Mouse (Mus musculus) embryonic facial prominence, embryonic 15.5 days (tissue): ENCODE measurements at regions not wholly inside any gene's neighbourhood (a gene's known extent, or its start where the extent isn't known, plus 50 kb on each side); places are given as distances from the start of the nearest gene placed in this dataset.
A peak's percentile ranks its signal among the peaks of the same experiment; 100 is the strongest.

Source experiments
- ATAC-seq: fragments of 200-750 bp; cut with Nextera tagmentation; 2 replicates; pipeline ENCODE4 v1.8.0; 2017; ENCODE audit warnings: low read depth, moderate TSS enrichment; ENCODE audit not compliant: insufficient number of reproducible peaks, low FRiP score, low TSS enrichment
- H3K27ac ChIP-seq: fragments of 300-500 bp; sonication (generic); replicated peaks from 2 replicates; pipeline ENCODE4 v1.5.1; 2015; ENCODE audit warnings: mild to moderate bottlenecking, inconsistent platforms
- H3K27me3 ChIP-seq: fragments of 300-500 bp; sonication (generic); 2 replicates; pipeline ENCODE4 v1.6.1; 2015; ENCODE audit warnings: inconsistent platforms
- H3K36me3 ChIP-seq: fragments of 300-500 bp; sonication (generic); 2 replicates; pipeline ENCODE4 v1.6.1; 2015; ENCODE audit warnings: mild to moderate bottlenecking, inconsistent platforms
- H3K4me1 ChIP-seq: fragments of 300-500 bp; sonication (generic); 2 replicates; pipeline ENCODE4 v1.6.1; 2015; ENCODE audit warnings: inconsistent platforms
- H3K4me2 ChIP-seq: fragments of 300-500 bp; sonication (generic); replicated peaks from 2 replicates; pipeline ENCODE4 v1.6.1; 2015; ENCODE audit warnings: mild to moderate bottlenecking, inconsistent platforms
- H3K4me3 ChIP-seq: fragments of 300-500 bp; sonication (generic); replicated peaks from 2 replicates; pipeline ENCODE4 v1.5.1; 2015; ENCODE audit warnings: mild to moderate bottlenecking, inconsistent platforms
- H3K9ac ChIP-seq: fragments of 300-500 bp; sonication (generic); 2 replicates; pipeline ENCODE4 v1.6.1; 2015; ENCODE audit warnings: inconsistent platforms
- H3K9me3 ChIP-seq: fragments of 300-500 bp; sonication (generic); replicated peaks from 2 replicates; pipeline ENCODE4 v1.6.1; 2016; ENCODE audit warnings: inconsistent platforms
- WGBS: fragments of 180-500 bp; shearing (Covaris S2); methylation state at CpG from one replicate; pipeline ENCODE4 v1.1.7; 2015; 5-methylcytosine and 5-hydroxymethylcytosine counted together

DNA sequence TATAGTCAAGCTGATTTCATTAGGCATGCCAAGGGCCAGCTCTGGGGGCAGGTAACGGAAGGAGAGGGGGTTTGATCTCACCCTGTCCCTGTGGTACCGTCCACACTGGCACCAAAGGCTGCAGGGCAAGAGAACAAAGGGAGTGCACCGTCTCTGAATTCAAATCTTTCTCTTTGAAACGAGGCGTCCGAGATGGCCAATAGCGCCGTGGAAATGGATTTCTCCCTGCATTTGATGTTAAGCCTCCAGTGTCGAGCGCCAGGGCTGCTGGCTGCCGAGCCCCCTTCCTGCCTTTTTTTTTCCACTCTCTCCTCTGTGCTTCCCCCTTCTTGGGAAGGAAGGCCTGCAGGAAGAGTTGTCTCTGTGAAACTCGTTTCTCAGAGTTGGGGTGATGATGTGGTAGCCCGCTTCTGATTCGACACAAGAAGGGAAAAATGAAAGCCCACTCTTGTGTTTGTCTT lies 235.5 kb downstream of the 3110018I06Rik start:
- Histone ChIP-seq H3K4me1 (peaks cover 33% of the 10 kb centered on the region), H3K36me3 (no peaks in the 10 kb centered on the region), H3K4me2 (no peak overlapping the region), H3K27me3 (no peaks in the 10 kb centered on the region), H3K9ac (no peak overlapping the region), H3K27ac (0 out of 2 replicates have a peak overlapping the region, but pooled peaks have one; percentile 13), H3K9me3 (no peaks in the 10 kb centered on the region), H3K4me3 (no peak overlapping the region)
- 31% methylated on average over 14 of the region's 14 CpGs for WGBS
- ATAC-seq: no peak

DNA sequence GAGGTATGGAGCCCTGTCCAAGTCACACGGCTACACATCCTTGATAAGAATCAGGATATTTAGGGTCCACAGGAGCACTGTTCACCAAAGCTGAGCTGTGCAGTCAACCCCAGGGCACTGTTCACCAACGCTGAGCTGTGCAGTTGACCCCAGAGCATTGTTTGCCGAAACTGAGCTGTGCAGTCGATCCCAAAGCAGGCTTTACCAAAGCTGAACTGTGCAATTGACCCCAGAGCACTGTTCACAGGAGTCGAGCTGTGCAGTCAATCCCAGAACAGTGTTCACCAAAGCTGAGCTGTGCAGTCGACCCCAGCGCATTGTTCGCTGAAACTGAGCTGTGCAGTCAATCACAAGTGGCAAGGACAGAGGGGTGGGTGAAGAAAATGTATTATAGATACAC lies 236.0 kb downstream of the 3110018I06Rik start:
- peaks cover 38% of the 10 kb centered on the region for H3K4me1 ChIP-seq
- no peaks in the 10 kb centered on the region for H3K9me3 ChIP-seq
- ATAC-seq: no peak
- no peak overlapping the region for H3K4me2 ChIP-seq
- H3K27ac ChIP-seq: no peak overlapping the region
- no peak overlapping the region for H3K4me3 ChIP-seq
- no peaks in the 10 kb centered on the region for H3K27me3 ChIP-seq
- H3K9ac ChIP-seq: no peak overlapping the region
- WGBS: 41% methylated on average over 8 of the region's 8 CpGs
- no peaks in the 10 kb centered on the region for H3K36me3 ChIP-seq

DNA sequence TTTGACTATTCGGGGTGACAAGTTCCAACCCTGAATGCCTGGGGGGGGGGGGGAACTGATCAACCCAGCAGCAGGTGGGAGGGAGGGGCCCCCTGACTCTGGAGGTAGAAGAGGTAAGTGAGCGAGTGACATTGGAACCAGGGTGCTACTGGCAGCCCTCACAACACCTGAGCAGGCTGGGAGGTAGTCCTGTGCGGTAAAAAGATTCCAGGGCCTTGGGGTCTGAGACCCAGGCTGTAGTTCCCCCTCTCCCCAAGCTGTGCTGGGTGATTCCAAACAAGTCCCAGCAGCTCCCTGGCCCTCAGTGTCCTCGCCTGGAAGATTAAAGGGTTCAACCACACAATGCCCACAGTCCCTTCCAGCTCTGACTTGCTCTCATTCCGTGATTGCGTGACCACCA lies 240.4 kb downstream of the 3110018I06Rik start:
- Histone ChIP-seq H3K4me2 (no peak overlapping the region), H3K4me3 (no peak overlapping the region), H3K4me1 (peaks cover 23% of the 10 kb centered on the region), H3K9me3 (no peaks in the 10 kb centered on the region), H3K36me3 (no peaks in the 10 kb centered on the region), H3K27ac (peak overlapping the region; percentile 34; the same call in 1 of the 2 replicates), H3K27me3 (no peaks in the 10 kb centered on the region), H3K9ac (no peak overlapping the region)
- 43% methylated on average over 6 of the region's 6 CpGs for WGBS
- no peak for ATAC-seq

DNA sequence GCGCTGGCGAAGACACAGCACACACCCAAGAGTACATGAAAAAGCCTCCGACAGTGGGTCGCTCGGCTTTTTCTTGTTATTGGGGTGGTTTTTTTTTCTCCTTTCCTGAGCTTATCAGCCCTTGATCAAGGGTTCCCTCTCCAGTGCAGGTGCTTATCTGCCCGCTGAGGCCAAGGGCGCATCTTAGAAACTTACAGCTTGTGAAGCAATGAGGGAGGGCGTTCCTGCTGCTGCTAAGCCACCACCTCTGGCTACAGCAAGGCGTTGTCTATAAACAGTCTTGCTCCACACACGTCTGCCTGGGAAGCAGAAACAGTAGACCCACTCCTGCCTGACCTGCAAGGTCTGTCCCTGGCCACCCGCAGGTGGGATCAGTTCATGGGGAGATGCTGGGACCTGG lies 240.9 kb downstream of the 3110018I06Rik start:
- no peak for ATAC-seq
- no peaks in the 10 kb centered on the region for H3K36me3 ChIP-seq
- H3K27ac ChIP-seq: peak overlapping the region; percentile 34; the same call in 1 of the 2 replicates
- peaks cover 19% of the 10 kb centered on the region; the same call in 1 of the 2 replicates for H3K4me1 ChIP-seq
- H3K4me2 ChIP-seq: no peak overlapping the region
- no peaks in the 10 kb centered on the region for H3K9me3 ChIP-seq
- no peak overlapping the region for H3K4me3 ChIP-seq
- 58% methylated on average over 11 of the region's 11 CpGs for WGBS
- H3K27me3 ChIP-seq: no peaks in the 10 kb centered on the region
- no peak overlapping the region for H3K9ac ChIP-seq

DNA sequence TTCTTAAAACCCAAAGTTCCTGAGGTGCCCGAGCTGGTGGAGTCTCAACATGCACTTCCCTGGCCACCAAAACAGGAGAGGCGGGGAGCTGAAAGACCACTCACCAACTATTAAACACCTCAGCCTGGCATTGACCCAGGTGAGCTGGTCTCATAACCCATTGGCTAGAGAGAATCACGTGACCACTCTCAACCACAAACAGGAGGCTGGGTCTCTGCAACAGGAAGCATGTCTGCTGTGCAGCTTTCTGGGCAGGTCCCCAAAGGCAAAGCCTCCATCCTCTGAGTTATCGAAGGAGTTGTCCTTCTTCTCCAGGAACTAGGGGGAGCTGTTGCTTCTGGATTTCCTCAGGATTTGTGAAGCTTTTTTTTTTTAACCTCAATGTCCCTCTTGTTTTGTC lies 242.5 kb downstream of the 3110018I06Rik start:
- H3K27ac ChIP-seq: no peak overlapping the region
- no peaks in the 10 kb centered on the region for H3K36me3 ChIP-seq
- no peaks in the 10 kb centered on the region for H3K9me3 ChIP-seq
- H3K9ac ChIP-seq: no peak overlapping the region
- H3K4me3 ChIP-seq: no peak overlapping the region
- no peak for ATAC-seq
- H3K4me2 ChIP-seq: no peak overlapping the region
- WGBS: 72% methylated on average over 4 of the region's 4 CpGs
- H3K4me1 ChIP-seq: 0 out of 2 replicates have a peak, but pooled peaks cover 16% of the 10 kb centered on the region
- H3K27me3 ChIP-seq: no peaks in the 10 kb centered on the region

DNA sequence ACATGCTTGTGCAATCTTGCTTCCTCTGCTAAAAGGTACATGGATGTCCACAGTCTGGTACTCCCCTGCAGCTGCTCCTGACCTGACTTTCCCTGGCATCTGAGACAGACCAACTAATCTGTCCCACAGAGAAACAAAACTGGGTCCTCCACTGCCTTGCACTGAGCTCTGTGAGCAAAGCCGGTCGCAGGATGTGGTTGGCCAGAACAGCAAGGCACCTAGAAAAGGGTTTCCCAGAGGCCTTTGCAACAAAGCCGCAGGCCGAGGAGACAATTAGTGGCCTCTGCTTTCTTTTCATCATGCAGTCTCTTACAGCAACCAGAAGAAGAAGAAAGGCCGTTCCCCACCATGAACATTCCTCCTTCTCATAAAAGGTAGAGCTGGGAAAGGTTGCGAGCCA lies 246.1 kb downstream of the 3110018I06Rik start:
- H3K9ac ChIP-seq: no peak overlapping the region
- no peak overlapping the region for H3K4me3 ChIP-seq
- 0 out of 2 replicates have a peak, but pooled peaks cover under 1% of the 10 kb centered on the region for H3K4me1 ChIP-seq
- H3K27ac ChIP-seq: no peak overlapping the region
- no peaks in the 10 kb centered on the region for H3K36me3 ChIP-seq
- no peaks in the 10 kb centered on the region for H3K27me3 ChIP-seq
- no peak for ATAC-seq
- H3K9me3 ChIP-seq: no peaks in the 10 kb centered on the region
- WGBS: 86% methylated on average over 6 of the region's 6 CpGs
- no peak overlapping the region for H3K4me2 ChIP-seq

DNA sequence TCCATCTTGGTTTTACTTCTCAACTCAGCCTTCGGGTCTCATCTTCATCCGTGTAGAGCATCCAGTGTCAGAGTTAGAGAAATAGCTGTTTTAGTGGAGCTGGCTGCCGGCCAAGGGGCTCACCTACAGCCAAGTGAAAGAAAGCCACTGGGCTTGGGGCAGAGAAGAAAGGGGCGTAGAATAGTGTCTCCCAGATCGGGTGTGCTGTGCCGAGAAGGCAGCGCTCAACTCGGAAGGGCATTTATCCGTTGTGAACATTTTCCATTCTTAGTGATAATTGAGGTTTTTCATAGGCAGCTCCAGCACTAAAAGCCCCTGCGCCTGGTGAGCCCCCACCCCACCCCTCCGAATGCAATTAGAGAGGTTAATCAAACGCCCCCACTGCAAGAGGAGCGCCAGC lies 254.2 kb downstream of the 3110018I06Rik start:
- H3K9ac ChIP-seq: no peak overlapping the region
- no peaks in the 10 kb centered on the region for H3K27me3 ChIP-seq
- H3K4me3 ChIP-seq: no peak overlapping the region
- no peaks in the 10 kb centered on the region for H3K36me3 ChIP-seq
- H3K4me2 ChIP-seq: 0 out of 2 replicates have a peak overlapping the region, but pooled peaks have one; percentile 12
- no peaks in the 10 kb centered on the region for H3K4me1 ChIP-seq
- no peaks in the 10 kb centered on the region for H3K9me3 ChIP-seq
- WGBS: 68% methylated on average over 13 of the region's 13 CpGs
- ATAC-seq: no peak
- H3K27ac ChIP-seq: no peak overlapping the region

DNA sequence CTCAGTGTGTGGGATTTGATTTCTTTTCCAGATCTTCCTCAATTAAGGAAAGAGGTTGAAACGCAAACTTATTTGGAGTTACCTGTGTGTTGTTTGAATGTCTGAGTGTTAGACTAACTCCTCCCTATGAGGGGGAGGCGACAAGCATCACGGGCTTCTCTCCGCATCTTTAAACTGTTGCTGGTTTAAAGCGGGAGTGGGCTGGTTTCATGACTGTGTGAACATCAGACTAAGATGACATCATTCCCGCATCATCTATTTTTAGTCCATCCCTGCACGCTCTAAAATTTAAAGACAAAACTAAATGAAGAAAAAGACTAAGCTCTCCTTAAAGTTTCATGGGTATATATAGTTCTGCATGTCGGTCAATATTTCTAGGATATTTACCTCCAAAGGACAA lies 256.4 kb downstream of the 3110018I06Rik start:
- Histone ChIP-seq H3K4me3 (no peak overlapping the region), H3K4me2 (no peak overlapping the region), H3K4me1 (peaks cover 18% of the 10 kb centered on the region), H3K27me3 (no peaks in the 10 kb centered on the region), H3K27ac (no peak overlapping the region), H3K9ac (no peak overlapping the region), H3K36me3 (no peaks in the 10 kb centered on the region), H3K9me3 (no peaks in the 10 kb centered on the region)
- ATAC-seq: no peak
- 86% methylated on average over 8 of the region's 8 CpGs for WGBS

DNA sequence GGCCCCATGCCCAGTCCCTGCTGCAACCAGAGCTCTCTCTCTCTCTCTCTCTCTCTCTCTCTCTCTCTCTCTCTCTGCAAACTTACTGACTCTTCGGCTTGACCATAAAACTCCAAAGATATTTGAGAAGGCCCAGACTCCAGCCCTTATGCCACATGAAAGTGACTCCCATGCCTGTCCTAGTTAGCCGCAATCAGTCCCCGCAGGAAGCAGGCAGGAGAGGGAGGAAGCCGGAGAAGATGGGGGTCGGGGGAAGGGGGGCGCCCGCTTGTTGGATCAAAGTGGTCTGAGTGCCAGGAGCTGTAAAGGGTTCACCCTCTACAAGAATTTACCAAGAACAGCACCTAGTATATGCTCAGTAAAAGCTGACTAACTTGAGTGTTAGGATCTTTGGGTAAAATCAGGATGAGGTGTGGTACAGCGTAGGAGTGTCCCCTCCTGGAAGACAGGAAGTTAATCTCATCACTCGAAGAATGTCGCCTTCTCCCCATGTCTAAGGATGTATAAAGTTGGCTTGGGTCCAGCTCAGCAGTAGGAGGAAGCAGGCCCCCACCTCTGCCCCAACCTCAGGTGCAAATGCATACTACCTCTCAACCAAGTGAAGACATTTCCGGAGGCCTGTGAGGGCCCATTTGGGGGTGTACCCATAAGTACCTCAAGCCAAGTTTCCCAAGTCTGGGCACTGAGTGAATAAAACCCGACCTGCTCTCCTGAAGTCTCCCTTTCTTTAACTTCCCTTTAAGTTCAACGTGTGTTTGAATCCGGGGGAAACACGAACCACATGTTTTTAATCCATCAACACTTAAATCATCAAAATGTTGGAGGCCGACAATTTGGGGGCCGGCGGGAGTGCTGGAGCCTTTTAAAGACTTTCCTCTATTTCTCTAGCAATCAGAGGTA lies 254.7 kb downstream of the Bcl11b start:
- no peak overlapping the region for H3K27ac ChIP-seq
- no peak overlapping the region for H3K4me3 ChIP-seq
- no peak for ATAC-seq
- H3K4me1 ChIP-seq: peaks cover 32% of the 10 kb centered on the region
- H3K27me3 ChIP-seq: no peaks in the 10 kb centered on the region
- no peaks in the 10 kb centered on the region for H3K9me3 ChIP-seq
- no peak overlapping the region for H3K9ac ChIP-seq
- 34% methylated on average over 18 of the region's 18 CpGs for WGBS
- H3K36me3 ChIP-seq: no peaks in the 10 kb centered on the region
- no peak overlapping the region for H3K4me2 ChIP-seq

DNA sequence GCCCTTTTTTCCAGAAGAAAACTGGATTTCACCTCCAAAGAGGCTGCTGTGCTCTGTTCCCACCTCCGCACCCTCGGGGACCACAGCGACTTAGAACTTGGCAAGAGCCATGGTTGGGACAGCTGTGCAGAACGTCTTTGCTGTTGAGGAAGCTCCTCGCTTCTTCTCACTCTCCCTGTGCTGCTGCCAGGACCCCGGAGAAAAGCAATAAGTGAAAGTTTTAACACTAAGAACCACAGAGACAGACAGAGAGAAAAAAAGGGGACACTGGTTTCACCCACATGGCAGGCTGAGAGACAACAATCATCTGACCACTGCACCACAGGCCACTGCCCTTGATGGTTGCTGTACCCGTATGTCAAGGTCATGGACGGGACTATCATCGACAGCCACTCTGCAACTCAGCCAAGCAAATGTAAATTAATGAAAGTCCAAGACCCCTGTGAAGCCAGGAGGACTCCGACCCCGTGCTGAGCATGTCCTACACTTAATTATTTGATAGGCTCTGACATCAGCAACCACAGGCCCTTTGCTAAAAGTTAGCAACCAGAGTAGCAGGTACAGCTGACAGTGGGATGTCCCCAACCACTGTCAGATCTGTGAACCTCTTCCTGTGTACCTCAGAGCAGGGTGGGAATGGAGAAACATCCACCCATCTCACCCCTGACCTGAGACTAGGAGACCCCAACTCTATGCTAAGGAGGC lies 253.9 kb downstream of the Bcl11b start:
- H3K4me2 ChIP-seq: no peak overlapping the region
- peaks cover 36% of the 10 kb centered on the region for H3K4me1 ChIP-seq
- ATAC-seq: no peak
- no peak overlapping the region for H3K4me3 ChIP-seq
- H3K9me3 ChIP-seq: no peaks in the 10 kb centered on the region
- no peaks in the 10 kb centered on the region for H3K36me3 ChIP-seq
- 49% methylated on average over 11 of the region's 11 CpGs for WGBS
- H3K27ac ChIP-seq: no peak overlapping the region
- no peaks in the 10 kb centered on the region for H3K27me3 ChIP-seq
- no peak overlapping the region for H3K9ac ChIP-seq

DNA sequence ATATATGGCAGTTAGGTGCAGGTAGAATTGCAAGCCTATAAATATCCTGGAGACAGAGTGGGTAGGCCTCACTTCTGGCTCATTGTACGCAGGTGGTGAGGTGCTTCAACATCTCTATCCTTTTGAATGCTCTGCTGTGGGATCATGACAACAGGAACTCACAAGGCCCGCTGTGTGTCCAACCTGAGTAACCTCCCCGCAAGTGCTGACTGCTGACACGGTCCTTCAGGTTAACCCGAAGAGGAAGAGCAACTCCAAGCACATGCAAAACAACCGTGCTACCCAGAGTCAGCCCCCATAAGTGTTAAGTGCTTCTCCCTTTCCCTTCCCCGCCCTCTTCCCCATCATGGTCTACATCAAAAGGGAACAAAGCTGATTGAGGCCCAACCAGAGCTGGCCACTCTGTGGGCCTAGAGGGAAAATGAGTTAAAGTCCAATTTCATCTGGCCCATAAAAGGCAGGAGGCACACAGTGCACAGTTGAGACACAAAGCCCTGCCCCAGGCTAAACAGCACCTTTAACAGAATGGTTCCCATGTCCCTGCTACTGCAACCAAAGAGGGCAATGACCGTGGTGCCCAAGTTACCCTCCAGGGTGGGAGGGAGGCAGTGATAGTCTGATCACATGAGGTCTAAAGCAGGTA lies 253.0 kb downstream of the Bcl11b start:
- no peaks in the 10 kb centered on the region for H3K27me3 ChIP-seq
- no peak overlapping the region for H3K4me3 ChIP-seq
- H3K4me1 ChIP-seq: peaks cover 40% of the 10 kb centered on the region
- ATAC-seq: no peak
- H3K36me3 ChIP-seq: no peaks in the 10 kb centered on the region
- H3K4me2 ChIP-seq: no peak overlapping the region
- H3K9me3 ChIP-seq: no peaks in the 10 kb centered on the region
- WGBS: 88% methylated on average over 8 of the region's 8 CpGs
- H3K27ac ChIP-seq: no peak overlapping the region
- H3K9ac ChIP-seq: no peak overlapping the region
